In the genomic region with DNA sequence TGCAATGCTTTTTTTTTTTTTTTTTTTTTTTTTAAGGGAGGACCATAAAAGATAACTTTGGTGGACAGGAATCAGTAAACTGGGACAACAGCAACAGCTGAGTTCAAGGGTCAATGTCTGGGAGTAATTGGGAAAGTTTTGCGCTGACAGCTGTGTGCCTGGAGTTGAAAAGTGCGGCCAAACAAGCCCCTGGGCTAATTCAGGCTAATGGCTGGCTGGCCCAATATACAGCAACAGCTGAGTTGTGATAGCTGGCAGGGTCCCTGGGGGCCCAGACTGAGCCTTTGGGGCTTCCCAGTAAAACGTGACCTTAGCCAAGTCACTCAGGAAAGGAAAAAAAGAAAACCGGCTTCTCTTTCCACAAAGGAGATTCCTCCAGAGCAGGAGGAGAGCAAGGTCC, we compare ENCODE assay signal across 10 mouse cellular contexts. TPM values are rescaled to one million over a fixed set of nuclear protein-coding genes. Genes with fewer than 3 reads are reported as not detected.
DNase-seq lines count a peak whose midpoint lies in the region; ATAC-seq and TF ChIP-seq lines count a peak whose summit lies in the region.
"Had no signal": no experiment of that assay in that cellular context is flagged by ENCODE, and none has a peak within 500 bp of the region (broad histone marks: within the 10 kb centered on the region; RNA-seq: fewer than 3 reads in every experiment).

No protein-coding gene starts in this region.

- intact Hi-C loops in heart, adult 2 months (cut with DNase I): no loop called here

- H3K9me3 ChIP-seq in kidney, embryonic 14.5 days (ENCODE audit: control insufficient read depth, low read length): no peaks in the 10 kb centered on the region
- H3K9me3 ChIP-seq in neural tube, embryonic 15.5 days (replicated peaks): no peaks in the 10 kb centered on the region

- WGBS in heart, adult 2 months: 34% methylated on average over 4 of the region's 4 CpGs
- WGBS in kidney, embryonic 14.5 days: 10% methylated on average over 4 of the region's 4 CpGs
- WGBS in neural tube, embryonic 15.5 days: 24% methylated on average over 4 of the region's 4 CpGs

- no peak overlapping the region for H3K4me3 ChIP-seq in layer of hippocampus, adult 2 months
- no peak overlapping the region for H3K4me3 ChIP-seq in heart, adult 2 months
- no peak overlapping the region; the same call in 1 of the 2 replicates for H3K4me3 ChIP-seq in kidney, embryonic 14.5 days (ENCODE audit: low read length)
- H3K4me3 ChIP-seq in neural tube, embryonic 15.5 days (replicated peaks): no peak overlapping the region; the same call in 1 of the 2 replicates

- 0 out of 2 replicates have a peak, but pooled peaks cover 2% of the 10 kb centered on the region for H3K27me3 ChIP-seq in heart, adult 2 months (ENCODE audit: control insufficient read depth, insufficient read depth, low read length)
- H3K27me3 ChIP-seq in kidney, embryonic 14.5 days (ENCODE audit: control insufficient read depth, insufficient read depth, low read length): no peaks in the 10 kb centered on the region
- peaks cover 36% of the 10 kb centered on the region for H3K27me3 ChIP-seq in neural tube, embryonic 15.5 days (replicated peaks)

- H3K27ac ChIP-seq in layer of hippocampus, adult 2 months: peak overlapping the region; percentile 92
- peak overlapping the region; percentile 95 for H3K27ac ChIP-seq in heart, adult 2 months
- H3K27ac ChIP-seq in kidney, embryonic 14.5 days (ENCODE audit: low read depth, low read length): peak overlapping the region; percentile 90; the same call in 1 of the 2 replicates
- H3K27ac ChIP-seq in neural tube, embryonic 15.5 days (replicated peaks): no peak overlapping the region

- H3K9ac ChIP-seq in heart, adult 2 months (ENCODE audit: low read depth, low read length): no peak overlapping the region; the same call in 1 of the 2 replicates
- H3K9ac ChIP-seq in kidney, embryonic 14.5 days (ENCODE audit: low read depth, low read length): peak overlapping the region; percentile 84; the same call in 1 of the 2 replicates
- H3K9ac ChIP-seq in neural tube, embryonic 15.5 days (replicated peaks): no peak overlapping the region

- no peak for ATAC-seq in kidney, embryonic 14.5 days (ENCODE audit: low FRiP score, low TSS enrichment)
- ATAC-seq in neural tube, embryonic 15.5 days (ENCODE audit: low FRiP score): no peak
- ATAC-seq in megakaryocyte-erythroid progenitor cell, adult 5-6 weeks (replicated peaks; ENCODE audit: low FRiP score, low TSS enrichment, poor library complexity, severe bottlenecking): no peak
- ATAC-seq in erythroid progenitor cell, adult 5-6 weeks (replicated peaks; ENCODE audit: low FRiP score, poor library complexity, severe bottlenecking): no peak

- H3K36me3 ChIP-seq in heart, adult 2 months (ENCODE audit: control insufficient read depth, insufficient read depth, low read length): peaks cover 2% of the 10 kb centered on the region; the same call in 1 of the 2 replicates
- no peaks in the 10 kb centered on the region for H3K36me3 ChIP-seq in kidney, embryonic 14.5 days (ENCODE audit: control insufficient read depth, insufficient read depth, low read length)
- H3K36me3 ChIP-seq in neural tube, embryonic 15.5 days: no peaks in the 10 kb centered on the region

- no peaks in the 10 kb centered on the region for H3K79me2 ChIP-seq in heart, adult 2 months (replicated peaks; ENCODE audit: control insufficient read depth, insufficient read depth, low read length)

- H3K4me2 ChIP-seq in kidney, embryonic 14.5 days (replicated peaks; ENCODE audit: low read depth, low read length): peak overlapping the region; percentile 93; the same call in 1 of the 2 replicates
- peak overlapping the region; percentile 92; the same call in 1 of the 2 replicates for H3K4me2 ChIP-seq in neural tube, embryonic 15.5 days

- TF ChIP-seq POLR2A in heart, adult 2 months (IDR thresholded peaks at IDR 0.05; ENCODE audit: insufficient read depth, low read depth, low read length): no peak

- DNase-seq in layer of hippocampus, adult 2 months (ENCODE audit: low spot score in 2 of 2): no peak
- DNase-seq in layer of hippocampus, adult 8-10 months (ENCODE audit: low spot score in 2 of 2): no peak
- DNase-seq in heart, adult 2 months: peak; percentile 68 to 82
- no peak for DNase-seq in layer of hippocampus, adult 11-12 months (ENCODE audit: low spot score)
- DNase-seq: thymus, postnatal 25 days had no signal

- H3K4me1 ChIP-seq in heart, adult 2 months (ENCODE audit: control insufficient read depth, insufficient read depth, low read length): peaks cover 7% of the 10 kb centered on the region
- peaks cover 23% of the 10 kb centered on the region for H3K4me1 ChIP-seq in kidney, embryonic 14.5 days (ENCODE audit: control insufficient read depth, insufficient read depth, low read length)
- peaks cover 16% of the 10 kb centered on the region for H3K4me1 ChIP-seq in neural tube, embryonic 15.5 days

- TF ChIP-seq CTCF in layer of hippocampus, adult 2 months (conservative IDR thresholded peaks at IDR 0.05): no peak
- TF ChIP-seq CTCF in heart, adult 2 months (IDR thresholded peaks at IDR 0.05): no peak

- 0 out of 2 replicates have a peak, but pooled peaks have one; percentile 16 for TF ChIP-seq EP300 in heart, adult 2 months (IDR thresholded peaks at IDR 0.05; ENCODE audit: insufficient read depth, low read depth, low read length)

RNA-seq across cellular contexts. Expression of gene Ramp2, which starts 0.8 kb away (rescaled TPM):
- 10 to 100 TPM; 62.2 to 68.0 TPM for total RNA-seq in layer of hippocampus, adult 2 months (2021)
- total RNA-seq in layer of hippocampus, adult 8-10 months (2022): 10 to 100 TPM; 54.2 to 66.0 (median 64.6) TPM
- total RNA-seq in heart, adult 2 months (2021): 10 to 100 TPM; 89.1 to 90.3 TPM
- polyA plus RNA-seq in heart, adult 2 months (2012; rRNA removed): 130 and 172 TPM in 2 replicates
- polyA plus RNA-seq in kidney, embryonic 14.5 days (2014; fragmentation: Nextera tagmentation; extraction: Ambion mirVana): 248 and 275 TPM in 2 replicates
- 105 and 107 TPM in 2 replicates for polyA plus RNA-seq in neural tube, embryonic 15.5 days (2015; fragmentation: Nextera tagmentation; extraction: Ambion mirVana)
- not detected in 2 replicates for total RNA-seq in megakaryocyte-erythroid progenitor cell, adult 5-6 weeks (2014; fragmentation: Nextera tagmentation)
- not detected in 2 replicates for total RNA-seq in megakaryocyte-erythroid progenitor cell, adult 5-6 weeks (2017)
- not detected in 2 replicates for total RNA-seq in erythroid progenitor cell, adult 5-6 weeks (2015; ENCODE audit: low replicate concordance)
- not detected in 2 replicates for total RNA-seq in erythroid progenitor cell, adult 5-6 weeks (2017; ENCODE audit: low replicate concordance)
- total RNA-seq: monocyte, adult 5-6 weeks had no signal

RNA-seq across cellular contexts. Expression of gene Vps25, which starts 8.4 kb away (rescaled TPM):
- total RNA-seq in layer of hippocampus, adult 2 months (2021): 10 to 100 TPM; 68.8 to 69.4 TPM
- total RNA-seq in layer of hippocampus, adult 8-10 months (2022): 10 to 100 TPM; 59.1 to 76.6 (median 65.5) TPM
- total RNA-seq in heart, adult 2 months (2021): 10 to 100 TPM; 82.5 to 90.1 TPM
- polyA plus RNA-seq in heart, adult 2 months (2012; rRNA removed): 83.2 and 96.8 TPM in 2 replicates
- 154 and 160 TPM in 2 replicates for polyA plus RNA-seq in kidney, embryonic 14.5 days (2014; fragmentation: Nextera tagmentation; extraction: Ambion mirVana)
- polyA plus RNA-seq in neural tube, embryonic 15.5 days (2015; fragmentation: Nextera tagmentation; extraction: Ambion mirVana): 123 and 128 TPM in 2 replicates
- 112 and 137 TPM in 2 replicates for total RNA-seq in megakaryocyte-erythroid progenitor cell, adult 5-6 weeks (2014; fragmentation: Nextera tagmentation)
- total RNA-seq in megakaryocyte-erythroid progenitor cell, adult 5-6 weeks (2017): 44.7 and 71.5 TPM in 2 replicates
- total RNA-seq in erythroid progenitor cell, adult 5-6 weeks (2015; ENCODE audit: low replicate concordance): 133 and 142 TPM in 2 replicates
- total RNA-seq in erythroid progenitor cell, adult 5-6 weeks (2017; ENCODE audit: low replicate concordance): 27.3 and 31.7 TPM in 2 replicates

RNA-seq across cellular contexts. Expression of gene Wnk4, which starts 15.3 kb away (rescaled TPM):
- total RNA-seq in layer of hippocampus, adult 2 months (2021): 10 to 100 TPM; 11.3 to 11.4 TPM
- total RNA-seq in layer of hippocampus, adult 8-10 months (2022): 10 to 100 TPM in 3 of 4 experiments, 1 to 10 TPM in 1; 9.0 to 11.6 (median 10.9) TPM
- 10 to 100 TPM in 1 of 2 experiments, 1 to 10 TPM in 1; 9.2 to 12.6 TPM for total RNA-seq in heart, adult 2 months (2021)
- polyA plus RNA-seq in heart, adult 2 months (2012; rRNA removed): 12.1 and 13.9 TPM in 2 replicates
- polyA plus RNA-seq in kidney, embryonic 14.5 days (2014; fragmentation: Nextera tagmentation; extraction: Ambion mirVana): 18.9 and 28.1 TPM in 2 replicates
- 5.1 and 7.0 TPM in 2 replicates for polyA plus RNA-seq in neural tube, embryonic 15.5 days (2015; fragmentation: Nextera tagmentation; extraction: Ambion mirVana)
- 0.25 and 1.4 TPM in 2 replicates for total RNA-seq in megakaryocyte-erythroid progenitor cell, adult 5-6 weeks (2014; fragmentation: Nextera tagmentation)
- 0.05 and 0.30 TPM in 2 replicates for total RNA-seq in megakaryocyte-erythroid progenitor cell, adult 5-6 weeks (2017)
- 0.72 and 5.9 TPM in 2 replicates for total RNA-seq in erythroid progenitor cell, adult 5-6 weeks (2015; ENCODE audit: low replicate concordance)
- total RNA-seq in erythroid progenitor cell, adult 5-6 weeks (2017; ENCODE audit: low replicate concordance): 2.8 and 3.1 TPM in 2 replicates

RNA-seq across cellular contexts. Expression of gene Ezh1, which starts 18.8 kb away (rescaled TPM):
- 10 to 100 TPM; 73.6 to 81.8 TPM for total RNA-seq in layer of hippocampus, adult 2 months (2021)
- 10 to 100 TPM; 63.5 to 88.1 (median 77.5) TPM for total RNA-seq in layer of hippocampus, adult 8-10 months (2022)
- 10 to 100 TPM; 29.8 to 31.4 TPM for total RNA-seq in heart, adult 2 months (2021)
- 26.1 and 34.1 TPM in 2 replicates for polyA plus RNA-seq in heart, adult 2 months (2012; rRNA removed)
- 18.2 and 27.4 TPM in 2 replicates for polyA plus RNA-seq in kidney, embryonic 14.5 days (2014; fragmentation: Nextera tagmentation; extraction: Ambion mirVana)
- polyA plus RNA-seq in neural tube, embryonic 15.5 days (2015; fragmentation: Nextera tagmentation; extraction: Ambion mirVana): 25.4 and 26.1 TPM in 2 replicates
- total RNA-seq in megakaryocyte-erythroid progenitor cell, adult 5-6 weeks (2014; fragmentation: Nextera tagmentation): 18.2 and 20.6 TPM in 2 replicates
- 13.8 and 20.3 TPM in 2 replicates for total RNA-seq in megakaryocyte-erythroid progenitor cell, adult 5-6 weeks (2017)
- 32.3 and 58.4 TPM in 2 replicates for total RNA-seq in erythroid progenitor cell, adult 5-6 weeks (2015; ENCODE audit: low replicate concordance)
- total RNA-seq in erythroid progenitor cell, adult 5-6 weeks (2017; ENCODE audit: low replicate concordance): 43.8 and 53.9 TPM in 2 replicates

RNA-seq across cellular contexts. Expression of gene Cntd1, which starts 33.7 kb away (rescaled TPM):
- under 1 TPM; 0.29 to 0.56 TPM for total RNA-seq in layer of hippocampus, adult 2 months (2021)
- 1 to 10 TPM in 1 of 4 experiments, under 1 TPM in 3; 0.16 to 1.4 (median 0.52) TPM for total RNA-seq in layer of hippocampus, adult 8-10 months (2022)
- under 1 TPM; 0.23 to 0.36 TPM for total RNA-seq in heart, adult 2 months (2021)
- polyA plus RNA-seq in heart, adult 2 months (2012; rRNA removed): 0.06 and 0.12 TPM in 2 replicates
- 1.2 and 1.7 TPM in 2 replicates for polyA plus RNA-seq in kidney, embryonic 14.5 days (2014; fragmentation: Nextera tagmentation; extraction: Ambion mirVana)
- 0.77 and 0.80 TPM in 2 replicates for polyA plus RNA-seq in neural tube, embryonic 15.5 days (2015; fragmentation: Nextera tagmentation; extraction: Ambion mirVana)
- 2.3 and 3.7 TPM in 2 replicates for total RNA-seq in megakaryocyte-erythroid progenitor cell, adult 5-6 weeks (2014; fragmentation: Nextera tagmentation)
- total RNA-seq in megakaryocyte-erythroid progenitor cell, adult 5-6 weeks (2017): 2.1 and 4.2 TPM in 2 replicates
- total RNA-seq in erythroid progenitor cell, adult 5-6 weeks (2015; ENCODE audit: low replicate concordance): 5.8 and 10.1 TPM in 2 replicates
- total RNA-seq in erythroid progenitor cell, adult 5-6 weeks (2017; ENCODE audit: low replicate concordance): 11.1 and 11.6 TPM in 2 replicates
- total RNA-seq: monocyte, adult 5-6 weeks had no signal

Comparison
In these comparisons a context has a peak if more than half of its experiments do, and no peak if none do; other contexts are left out.
1. DNase-seq: peak in heart, adult 2 months (2 of 2); none in layer of hippocampus, adult 2 months (0 of 2), layer of hippocampus, adult 8-10 months (0 of 2) and layer of hippocampus, adult 11-12 months (single experiment).
2. RNA of gene Ramp2, which starts 0.8 kb away (total RNA-seq): 89.1 to 90.3 TPM in heart, adult 2 months, 62.2 to 68.0 TPM in layer of hippocampus, adult 2 months and 54.2 to 66.0 TPM in layer of hippocampus, adult 8-10 months; not detected in megakaryocyte-erythroid progenitor cell, adult 5-6 weeks and not detected in erythroid progenitor cell, adult 5-6 weeks; every median in the first group is over 10 times any median in the second.